Mouse (Mus musculus): Measurements from ENCODE around the gene Gm10490.

The Gm10490 gene

DNA sequence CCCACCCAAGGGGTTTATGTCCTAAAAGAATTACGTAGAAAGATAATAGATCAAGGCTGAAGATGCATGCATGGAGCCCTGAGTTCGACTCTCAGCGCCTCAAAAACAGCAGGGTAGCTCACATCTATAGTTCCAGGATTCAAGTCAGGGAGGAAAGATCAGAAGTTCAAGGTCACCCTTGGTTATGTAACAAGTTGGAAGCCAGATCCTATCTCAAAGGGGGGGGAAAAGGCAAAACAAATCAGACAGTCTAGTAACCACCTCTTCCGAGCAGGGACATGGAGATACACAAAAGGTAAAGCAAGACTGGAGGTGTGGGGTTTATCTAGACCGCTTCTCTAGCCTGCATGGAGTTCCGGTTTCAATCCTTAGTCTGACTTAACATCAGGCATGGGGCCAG, 16.9 kb downstream of the Gm10490 start:
- no peak for DNase-seq (ENCODE audit: low spot score in 2 of 2)

- DNase-seq (ENCODE audit: low spot score in 2 of 2), result no peak
Observed at GRCm38 (mm10) chrX:7927116-7927515, 17.8 kb downstream of the Gm10490 start.

GRCm38 (mm10) chrX:7928270-7928790, 19.0 kb downstream of the Gm10490 start, which contains the start of gene Eras:
Gene Eras (minus strand): TSS chrX:7928607.
- DNase-seq (ENCODE audit: low spot score in 2 of 2), result no peak

GRCm38 (mm10) chrX:7936874-7937273, 27.5 kb downstream of the Gm10490 start:
- no peak for DNase-seq (ENCODE audit: low spot score in 2 of 2)

DNA sequence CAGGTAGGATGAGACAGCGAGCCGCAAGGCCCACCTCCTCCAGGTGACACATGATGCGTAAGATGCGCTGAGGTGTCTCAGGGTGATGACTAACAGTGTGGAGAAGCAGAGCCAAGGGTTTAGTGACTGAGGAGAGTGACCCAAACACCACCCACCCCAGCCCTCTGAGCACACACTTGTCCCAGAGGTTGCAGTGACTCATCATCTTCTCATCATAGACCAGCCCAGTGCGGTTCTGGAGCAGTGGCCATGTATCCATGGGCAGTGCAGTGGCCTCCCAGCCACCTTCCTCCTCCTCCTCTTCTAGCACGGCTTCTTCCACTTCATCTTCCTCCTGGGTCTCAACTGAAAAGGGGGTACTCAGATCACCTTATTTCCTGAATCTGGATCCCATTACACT, 28.3 kb downstream of the Gm10490 start:
- no peak for DNase-seq (ENCODE audit: low spot score in 2 of 2)

DNA sequence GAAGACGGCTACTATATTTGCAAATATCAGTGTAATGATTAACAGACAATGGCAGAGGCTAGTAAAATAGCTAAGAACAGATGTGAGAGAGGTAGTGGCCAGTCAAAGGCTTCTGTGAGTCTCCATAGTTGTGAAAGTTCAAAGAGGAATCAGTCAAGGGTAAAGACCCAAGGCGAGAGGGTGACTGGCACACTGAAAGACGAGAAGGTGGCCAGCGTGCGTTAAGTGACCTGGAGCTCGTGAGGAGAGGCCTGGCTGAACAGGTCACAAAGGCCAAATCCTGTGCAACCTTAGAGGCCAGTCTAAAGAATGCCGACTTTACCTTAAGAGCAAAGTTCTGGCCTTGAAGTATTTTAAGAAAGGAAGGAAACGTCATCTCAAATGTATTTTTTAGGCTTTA, 36.3 kb downstream of the Gm10490 start:
- DNase-seq (ENCODE audit: low spot score in 2 of 2), result no peak

GRCm38 (mm10) chrX:7947108-7947899, 38.0 kb downstream of the Gm10490 start, which contains the start of gene Hdac6:
Gene Hdac6 (minus strand): TSS chrX:7947889.
- DNase-seq (ENCODE audit: low spot score in 2 of 2), result no peak

- peak; percentile 92 to 94 for DNase-seq (ENCODE audit: low spot score in 2 of 2)
Observed at GRCm38 (mm10) chrX:7947900-7948492, 38.7 kb downstream of the Gm10490 start.

- no peak for DNase-seq (ENCODE audit: low spot score in 2 of 2)
Observed at GRCm38 (mm10) chrX:7950091-7950490, 40.7 kb downstream of the Gm10490 start.

GRCm38 (mm10) chrX:7958868-7959267, 49.5 kb downstream of the Gm10490 start:
- DNase-seq (ENCODE audit: low spot score in 2 of 2), result no peak
